Mouse (Mus musculus) thymus, postnatal 0 days (tissue): ENCODE measurements around the gene Pdrg1. TPM values are rescaled to one million over a fixed set of nuclear protein-coding genes. Genes with fewer than 3 reads are reported as not detected.
A peak's percentile ranks its signal among the peaks of the same experiment; 100 is the strongest.

Source experiments
- DNase-seq: peaks from one replicate; pipeline ENCODE4 v3.0.0-alpha.2; 2015; ENCODE audit warnings: low spot score
- polyA plus RNA-seq: library from polyadenylated mRNA; unstranded; fragments of >200 nt; fragmentation: Nextera tagmentation; extraction: Ambion mirVana; gene quantifications from 2 replicates; pipeline ENCODE4 v1.2.1, GENCODE M21; 2015

Pdrg1 gene
- polyA plus RNA-seq, 1 experiment from 2014 or later = 168 TPM

DNA sequence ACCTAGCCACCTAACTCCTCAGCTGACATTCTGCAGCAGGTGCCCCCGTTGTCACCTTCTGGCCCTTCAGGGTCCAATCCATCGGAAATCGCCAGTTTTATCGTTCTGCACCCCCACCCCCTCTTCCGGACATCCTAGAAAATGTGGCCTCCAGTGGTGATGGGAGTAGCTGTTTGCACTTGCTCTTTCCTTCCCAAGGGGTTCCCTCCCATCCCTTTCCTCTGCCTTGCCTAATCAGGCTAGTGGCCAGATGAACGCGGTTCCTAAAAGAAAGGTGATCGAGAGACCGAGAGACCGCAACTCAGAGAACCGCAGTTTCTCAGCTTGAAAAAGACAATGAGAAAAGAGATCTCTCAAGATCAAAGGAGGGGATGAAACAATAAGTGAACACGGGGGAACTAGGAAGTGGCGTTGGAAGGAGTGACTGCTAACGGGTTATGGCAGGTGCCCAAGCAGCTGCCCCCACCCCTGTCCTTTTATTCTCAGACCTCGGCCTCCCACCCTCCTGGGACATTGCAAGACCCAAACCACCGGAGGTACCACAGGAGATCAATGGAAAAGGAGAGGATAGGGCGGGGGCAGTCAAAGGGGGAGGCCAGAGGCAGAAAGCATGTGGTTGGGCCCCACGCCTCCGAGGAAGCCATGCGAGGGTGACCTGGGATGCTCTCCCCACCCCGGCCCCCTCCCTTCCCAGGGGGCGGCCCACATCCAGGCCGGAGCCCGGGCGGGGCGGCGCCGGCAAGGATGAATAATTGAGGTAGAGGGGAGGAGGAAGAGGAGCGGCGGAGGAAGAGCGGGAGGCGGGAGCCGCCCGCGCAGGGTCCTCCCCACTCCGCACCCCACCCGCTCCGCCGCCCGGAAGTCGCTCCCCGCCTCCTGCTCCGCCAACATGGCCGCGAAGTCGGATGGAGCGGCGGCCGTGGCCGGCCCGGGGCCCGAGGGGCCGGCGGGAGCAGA lies 16.2 kb upstream of the Pdrg1 start, which contains the start of gene Xkr7:
Gene Xkr7 (plus strand): TSS at position 727 of the 957 bp plus-strand sequence.
- peak; percentile 9 for DNase-seq

DNA sequence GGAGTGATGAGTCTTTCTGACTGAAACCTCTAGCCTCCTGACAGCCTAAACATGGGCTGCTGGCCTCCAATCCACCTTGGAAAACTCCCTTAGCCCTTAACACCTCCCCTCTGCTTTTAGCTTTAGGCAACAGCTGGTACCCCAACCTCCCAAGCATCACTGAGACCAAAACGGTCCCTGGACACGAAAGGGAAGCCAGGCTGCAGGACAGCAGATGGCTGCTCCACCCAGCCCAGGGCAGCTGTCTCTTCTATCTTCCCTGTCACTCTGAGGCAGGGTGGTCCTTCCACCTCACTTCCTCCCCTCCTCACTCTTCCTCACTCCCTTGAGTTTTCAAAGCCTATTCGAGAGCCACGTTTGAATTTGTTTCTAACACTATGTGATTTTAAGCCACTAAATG lies 15.2 kb upstream of the Pdrg1 start:
- no peak for DNase-seq

DNA sequence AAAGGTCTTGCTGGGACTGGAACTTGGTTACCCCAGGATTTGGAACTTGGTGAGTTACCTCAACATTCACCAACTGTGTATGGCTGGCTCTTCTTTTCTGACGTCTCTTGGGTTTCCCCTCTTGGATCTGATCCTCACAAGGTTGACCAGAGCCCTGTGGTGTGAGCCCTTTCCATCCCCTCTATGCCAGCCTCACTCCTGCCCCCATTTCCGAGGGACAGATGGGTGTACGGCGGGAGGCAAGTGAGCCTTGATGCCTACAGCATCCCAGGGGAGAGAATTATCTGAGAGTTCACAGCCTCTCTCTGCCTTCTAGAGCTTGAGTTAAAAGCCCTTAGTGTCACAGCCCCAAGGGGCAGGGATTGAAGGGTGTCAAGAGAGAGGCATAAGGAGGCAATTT lies 12.3 kb upstream of the Pdrg1 start:
- no peak for DNase-seq

DNA sequence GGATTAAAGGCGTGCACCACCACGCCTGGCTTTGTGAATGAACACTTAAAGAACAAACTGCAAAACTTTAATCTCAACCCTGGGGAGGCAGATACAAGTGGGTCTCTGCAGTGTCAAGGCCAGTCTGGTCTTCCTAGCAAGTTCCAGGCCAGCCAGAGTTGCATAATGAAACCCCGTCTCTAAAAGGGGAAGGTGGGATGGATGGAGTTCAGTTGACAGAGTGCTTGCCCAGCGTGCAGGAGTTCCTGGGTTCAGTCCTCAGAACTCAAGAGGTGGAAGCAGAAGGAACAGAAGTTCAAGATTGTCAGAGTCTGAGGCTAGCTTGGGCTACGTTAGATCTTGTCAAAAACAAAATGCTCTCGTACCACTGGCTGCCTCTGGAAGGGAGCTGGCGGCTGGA lies 10.8 kb upstream of the Pdrg1 start:
- DNase-seq = no peak

DNA sequence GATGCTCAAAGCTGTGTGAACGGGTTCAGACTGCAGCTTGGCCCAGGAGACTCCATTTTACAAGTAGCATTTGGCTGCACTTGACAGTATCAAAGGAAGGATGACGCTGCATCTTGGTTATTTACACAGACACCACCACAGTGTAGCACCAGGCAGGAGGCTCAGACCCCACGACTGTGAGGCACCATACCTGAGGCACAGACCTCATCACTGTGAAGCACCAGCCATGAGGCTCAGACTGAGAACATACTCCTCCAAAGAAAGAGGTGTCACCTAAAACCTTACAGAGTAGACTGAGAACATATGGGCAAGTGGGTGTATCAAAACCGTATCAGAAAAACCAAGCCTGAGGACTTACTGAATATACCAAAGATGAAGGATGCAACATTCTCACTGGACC lies 7.6 kb upstream of the Pdrg1 start:
- no peak for DNase-seq

DNA sequence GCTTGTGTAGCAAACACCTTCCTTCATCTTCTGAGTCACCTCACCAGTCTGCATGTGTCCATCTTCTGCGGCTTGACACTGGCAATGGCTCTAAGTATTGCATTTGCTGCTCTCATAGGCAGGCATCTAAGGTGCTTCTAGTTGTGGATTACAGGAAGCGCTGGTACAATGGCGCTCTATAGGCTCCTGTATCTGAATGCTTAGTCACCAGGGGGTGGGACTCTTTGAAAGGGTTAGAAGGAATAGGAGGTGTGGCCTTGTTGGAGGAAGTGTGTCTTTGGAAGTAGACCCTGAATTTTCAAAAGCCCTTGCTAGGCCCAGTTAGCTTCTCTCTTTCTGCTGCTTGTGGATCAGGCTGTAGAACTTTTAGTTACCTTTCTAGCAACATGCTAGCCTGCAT lies 5.9 kb upstream of the Pdrg1 start:
- DNase-seq = no peak

DNA sequence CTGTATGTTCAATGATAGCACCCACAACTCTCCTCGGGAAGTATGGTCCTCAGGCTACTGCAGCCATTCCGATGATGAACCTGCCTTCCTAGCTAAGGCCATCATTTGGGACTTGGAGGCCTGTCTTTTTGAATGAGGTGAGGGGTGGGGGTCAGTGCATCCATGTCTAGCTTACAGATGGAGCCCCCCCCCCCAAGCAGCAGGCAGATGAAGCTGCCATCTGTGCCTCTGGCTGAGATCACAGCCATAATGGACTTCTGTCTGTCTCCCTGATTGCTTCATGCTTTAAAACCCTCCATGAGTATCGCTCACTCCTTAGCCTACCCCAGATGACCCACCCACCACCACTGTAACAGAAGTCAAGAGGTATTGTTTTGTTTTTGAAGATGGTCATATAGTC lies 4.1 kb upstream of the Pdrg1 start:
- no peak for DNase-seq

DNA sequence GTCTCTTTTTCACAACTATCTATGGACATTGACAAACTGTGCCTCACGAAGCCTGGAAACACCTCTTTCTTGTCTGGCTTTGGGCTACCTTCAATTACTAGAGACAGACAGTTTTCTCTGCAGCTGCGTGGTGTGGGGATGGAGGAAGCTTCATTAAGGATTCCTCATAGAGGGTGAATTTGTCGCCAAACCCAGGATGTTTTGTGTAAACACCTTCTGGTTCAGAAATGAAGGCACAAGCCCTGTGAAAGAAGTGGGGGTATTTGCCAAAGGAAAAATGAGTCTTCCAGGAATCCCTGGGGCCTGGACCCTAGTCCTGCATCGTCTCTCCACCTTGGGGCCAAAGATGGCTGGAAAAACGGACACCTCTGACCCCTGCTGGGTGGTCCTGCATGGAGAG lies 1.6 kb upstream of the Pdrg1 start:
- no peak for DNase-seq

DNA sequence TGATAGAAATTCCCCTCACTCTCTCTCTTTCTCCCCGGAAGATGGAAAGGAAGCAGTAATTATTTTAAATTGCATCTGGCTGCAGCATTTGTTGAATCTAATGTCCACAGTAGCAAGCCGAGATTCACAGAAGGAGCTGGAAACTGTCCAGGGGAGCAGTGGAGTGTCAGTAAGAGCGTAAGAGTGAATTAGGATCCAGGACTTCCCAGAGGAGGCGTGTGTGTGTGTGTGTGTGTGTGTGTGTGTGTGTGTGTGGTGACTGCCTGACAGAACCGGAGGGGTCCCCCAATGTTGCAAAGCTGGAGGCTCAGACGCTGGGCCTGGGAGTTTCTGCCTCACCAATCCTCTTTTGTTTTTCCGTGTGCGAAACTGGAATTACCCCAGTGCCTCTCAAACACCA lies 577 bp upstream of the Pdrg1 start:
- no peak for DNase-seq

DNA sequence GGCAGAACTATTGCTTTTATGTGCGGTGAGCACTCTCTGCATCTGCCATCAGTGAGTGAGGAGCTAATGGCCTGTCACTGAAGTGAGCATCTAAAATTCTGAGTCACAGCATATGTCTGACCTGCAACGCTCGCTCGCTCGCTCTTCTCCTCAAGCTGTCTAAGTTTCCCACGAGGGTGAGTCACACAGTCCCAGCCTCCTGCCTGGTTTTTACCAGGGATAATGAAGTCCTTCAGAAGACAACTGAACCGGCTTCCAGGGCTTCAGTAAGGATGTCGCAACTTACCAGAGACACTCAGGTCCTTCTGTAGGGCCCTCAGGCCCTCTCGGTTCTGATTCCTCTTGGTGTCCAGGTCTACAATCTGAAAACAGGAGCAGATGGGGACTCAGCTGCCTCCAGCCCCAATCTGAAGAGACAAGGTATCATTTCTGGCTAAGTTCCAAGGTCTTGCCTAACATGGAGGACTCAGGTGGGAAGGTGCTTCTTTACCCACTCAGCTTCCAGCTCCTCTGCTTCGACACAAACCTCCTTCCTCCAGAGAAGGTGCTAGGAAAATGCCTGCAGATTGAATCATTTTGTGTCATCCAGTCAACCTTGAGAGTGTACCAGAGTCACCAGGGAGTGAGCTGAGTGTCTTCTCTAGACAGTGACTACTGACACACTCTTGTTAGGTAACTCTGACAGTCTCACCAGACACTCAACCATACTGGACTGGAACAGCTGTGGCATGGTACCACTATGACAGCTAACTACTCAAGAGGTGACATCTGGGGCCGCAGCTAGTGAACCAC lies 1.3 kb downstream of the Pdrg1 start:
- DNase-seq = no peak

DNA sequence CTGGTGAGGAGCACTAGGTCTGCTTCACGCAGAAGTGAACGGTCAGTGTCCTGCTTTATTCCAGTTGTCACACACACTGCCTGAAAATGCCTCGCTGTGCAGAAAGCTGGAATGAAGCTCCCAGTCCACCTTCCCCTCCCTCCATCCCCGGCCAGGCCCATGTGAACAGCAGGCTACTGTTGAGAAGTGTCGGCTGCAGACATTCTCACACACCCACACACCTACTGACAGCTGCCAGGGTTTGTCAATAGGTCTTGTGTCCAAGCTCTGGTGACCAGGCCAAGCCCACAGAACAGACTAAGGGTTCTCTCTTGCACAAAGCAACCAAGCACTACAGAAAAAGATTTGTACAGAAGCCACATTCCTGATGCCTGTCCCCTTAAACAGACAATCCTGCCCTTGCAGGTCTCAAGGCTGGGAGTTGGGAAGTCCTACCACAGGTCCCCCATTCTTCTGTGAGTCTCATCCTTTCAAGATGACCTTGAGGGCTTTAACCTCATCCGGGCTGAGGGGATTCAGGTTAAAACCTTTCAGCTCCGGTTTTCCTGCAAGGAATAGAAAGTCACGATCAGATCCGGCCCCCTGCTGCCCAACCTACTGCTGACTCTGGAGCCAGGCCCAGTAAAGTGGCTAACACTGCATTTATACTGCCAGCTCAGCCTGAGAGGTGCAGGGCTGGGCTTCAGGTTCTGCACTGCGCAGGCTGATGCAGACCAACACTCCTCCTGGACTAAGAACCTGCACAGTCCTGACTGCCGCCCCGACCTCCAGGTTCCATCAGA lies 5.8 kb downstream of the Pdrg1 start:
- DNase-seq = no peak

DNA sequence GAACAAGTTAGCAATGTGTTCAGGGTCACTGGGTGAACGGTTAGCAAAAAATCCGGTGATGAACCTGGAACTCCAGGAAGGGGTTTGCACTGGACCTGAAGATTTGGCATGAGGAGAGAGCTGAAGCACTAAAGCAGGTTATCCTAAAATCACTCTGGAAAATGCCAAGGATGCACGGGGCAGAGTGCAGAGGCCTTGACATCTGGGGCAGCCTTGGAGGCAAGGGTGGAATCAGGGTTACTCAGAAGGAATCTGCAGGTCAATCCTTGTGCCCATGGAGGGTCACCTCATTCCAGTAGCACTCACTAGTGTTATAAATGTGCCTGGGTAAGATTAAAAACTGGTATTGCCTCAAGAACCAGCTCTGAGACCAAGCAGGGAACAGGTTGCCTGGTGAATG lies 9.2 kb downstream of the Pdrg1 start:
- DNase-seq = no peak

DNA sequence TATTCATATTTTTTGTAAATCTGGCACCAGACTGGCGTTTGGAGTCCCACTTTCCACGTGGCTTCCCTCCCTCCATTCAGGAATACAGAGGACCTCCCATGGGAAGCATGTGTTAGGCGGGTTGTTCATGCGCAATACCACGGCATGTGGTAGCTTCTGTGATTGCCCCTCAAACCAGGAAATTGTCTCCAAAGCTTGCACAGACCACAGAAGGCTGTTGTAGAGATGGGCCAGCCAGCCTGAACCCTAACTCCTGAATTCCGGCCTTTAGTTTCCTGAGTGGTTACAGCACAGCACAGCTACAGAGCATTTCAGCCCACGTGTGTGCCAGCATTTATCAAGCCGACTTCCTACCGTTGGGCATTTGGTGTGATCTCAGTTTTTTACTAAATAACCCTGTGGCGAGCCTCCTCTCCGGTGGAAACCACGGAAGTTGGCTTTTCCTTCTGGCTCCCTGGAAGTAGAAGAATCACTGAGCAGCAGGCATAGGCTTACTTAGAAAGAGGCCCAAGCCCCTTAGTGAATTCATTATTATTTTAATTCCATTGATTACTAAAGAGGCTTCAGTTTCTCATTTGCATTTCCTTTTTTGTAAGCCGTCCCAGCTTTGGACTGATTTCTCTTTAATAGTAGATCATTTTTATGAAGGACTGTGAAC lies 11.4 kb downstream of the Pdrg1 start:
- DNase-seq = peak; percentile 18

DNA sequence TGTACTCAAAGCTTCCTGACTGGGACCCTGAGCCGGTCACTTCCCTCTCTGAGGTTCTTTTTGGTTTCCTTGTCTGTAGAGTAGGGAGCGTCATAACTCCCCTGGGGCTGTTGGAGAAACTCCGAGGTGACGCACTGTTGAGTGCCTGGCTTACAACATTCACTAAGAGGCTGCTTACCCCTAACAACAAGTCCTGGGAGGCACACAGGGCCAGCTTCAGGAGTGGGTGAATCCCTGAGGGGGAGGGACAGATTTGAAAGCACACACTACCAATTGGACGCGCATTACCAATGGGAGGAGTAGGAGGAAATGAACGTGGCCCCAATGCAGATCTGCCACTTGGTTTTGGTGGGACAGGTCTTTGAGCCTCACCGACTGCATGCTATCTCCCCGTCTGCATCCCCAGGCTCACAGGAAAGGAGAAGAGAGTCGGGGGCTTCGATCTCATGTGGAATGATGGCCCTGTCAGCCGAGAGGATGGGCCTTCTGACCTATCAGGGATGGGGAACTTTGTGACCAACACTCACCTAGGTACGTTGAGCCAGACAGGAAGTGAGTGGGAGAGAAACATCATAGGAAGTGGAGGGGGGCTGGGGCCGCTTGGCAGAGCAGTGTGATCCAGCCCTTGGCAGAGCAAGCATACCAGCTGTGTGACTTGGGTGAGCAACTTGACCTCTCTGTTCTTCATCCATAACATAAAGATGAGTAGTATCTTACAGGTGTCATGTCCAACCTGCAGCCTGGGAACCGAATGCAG lies 12.6 kb downstream of the Pdrg1 start:
- DNase-seq = peak; percentile 46

DNA sequence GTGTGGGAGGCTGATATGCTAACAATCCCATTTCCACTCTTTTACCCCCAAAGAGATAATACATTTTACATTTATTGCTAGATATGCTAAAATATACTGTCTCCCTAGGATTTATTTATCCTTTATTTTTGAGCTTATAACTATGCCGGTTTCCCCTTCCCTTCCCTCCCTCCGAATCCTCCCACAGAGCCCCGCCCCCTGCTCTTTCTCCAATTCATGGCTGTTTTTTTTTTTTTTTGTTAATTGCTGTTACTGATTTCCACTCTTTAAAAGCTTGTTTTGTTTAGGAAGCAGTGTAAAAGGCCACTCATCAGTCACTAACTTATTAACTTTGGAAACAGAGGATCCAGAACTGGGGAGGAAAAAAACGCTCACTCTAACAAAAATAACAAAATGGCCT lies 18.2 kb downstream of the Pdrg1 start:
- no peak for DNase-seq

DNA sequence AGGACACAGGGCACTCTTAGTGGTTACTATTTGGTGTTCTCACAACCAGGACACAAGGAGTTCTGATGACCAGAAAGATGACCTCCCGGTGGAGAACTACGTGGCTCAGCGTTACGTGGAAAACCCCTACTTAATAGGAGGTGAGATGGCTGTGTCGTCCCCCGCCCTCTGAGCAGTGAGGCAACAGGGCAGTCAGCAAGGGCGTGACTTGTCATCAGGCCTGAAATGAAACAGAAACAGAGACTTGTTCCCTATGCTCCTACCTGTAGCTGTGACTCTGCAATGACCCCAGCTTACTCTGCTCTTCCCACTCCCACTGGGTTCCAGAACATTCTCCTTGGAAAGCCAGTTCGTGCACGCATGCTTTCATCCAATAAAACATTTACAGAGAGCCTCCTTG lies 23.7 kb downstream of the Pdrg1 start:
- DNase-seq = no peak

DNA sequence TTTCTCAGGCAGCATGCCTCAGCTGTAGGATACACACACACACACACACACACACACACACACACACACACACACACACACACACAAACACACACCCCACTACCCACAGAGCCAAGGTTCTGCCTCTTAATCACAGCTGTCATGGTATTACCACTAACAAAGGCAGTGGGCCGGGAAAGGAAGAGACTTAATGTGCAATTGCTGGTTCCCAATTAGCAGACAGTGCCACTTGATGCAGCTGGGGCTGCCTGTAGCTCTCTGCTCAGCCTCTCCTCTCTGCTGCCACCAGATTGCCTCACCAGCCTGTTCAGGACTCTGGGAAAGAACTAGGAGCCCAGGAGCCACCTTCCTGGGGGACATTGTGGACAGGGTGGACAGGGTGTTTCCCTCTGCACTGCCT lies 29.6 kb downstream of the Pdrg1 start:
- DNase-seq = no peak

DNA sequence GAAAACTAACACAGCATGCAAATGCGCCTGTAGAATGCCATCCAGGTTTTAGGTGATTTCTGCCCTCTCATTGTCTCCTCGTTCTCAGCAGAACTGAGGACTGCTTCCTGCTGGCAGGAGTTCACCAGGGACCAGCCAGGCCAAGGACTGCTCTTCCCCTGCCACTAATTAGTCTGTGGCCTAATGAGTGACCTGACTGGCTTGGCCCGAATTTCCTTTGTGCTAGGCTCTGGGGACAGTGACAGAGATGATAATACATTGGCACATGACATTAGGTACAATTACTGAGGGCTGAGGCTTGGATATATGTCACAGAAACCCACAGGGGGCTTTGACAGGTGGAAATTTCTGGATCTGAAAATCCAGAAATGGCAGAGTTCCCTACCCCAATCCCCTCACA lies 38.2 kb downstream of the Pdrg1 start:
- no peak for DNase-seq

DNA sequence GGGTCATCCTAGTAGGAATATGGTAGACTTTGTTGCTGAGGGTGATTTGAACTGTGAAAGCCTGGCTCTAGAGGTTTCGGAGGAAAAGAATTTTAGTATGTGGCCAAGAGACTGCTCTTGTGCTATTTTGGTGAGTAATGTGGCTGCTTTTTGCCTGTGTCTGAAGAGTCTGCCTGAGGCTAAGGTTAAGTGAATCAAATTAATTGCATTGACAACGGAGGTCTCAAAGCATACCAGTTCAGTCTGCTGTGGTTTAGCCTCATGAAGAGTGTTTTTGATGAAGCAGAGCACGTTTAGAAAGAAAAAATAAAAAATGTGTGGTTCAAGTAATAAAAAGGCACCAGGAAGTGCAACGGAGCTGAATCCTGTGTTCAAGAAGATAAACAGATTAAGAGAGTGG lies 49.7 kb downstream of the Pdrg1 start:
- no peak for DNase-seq

DNA sequence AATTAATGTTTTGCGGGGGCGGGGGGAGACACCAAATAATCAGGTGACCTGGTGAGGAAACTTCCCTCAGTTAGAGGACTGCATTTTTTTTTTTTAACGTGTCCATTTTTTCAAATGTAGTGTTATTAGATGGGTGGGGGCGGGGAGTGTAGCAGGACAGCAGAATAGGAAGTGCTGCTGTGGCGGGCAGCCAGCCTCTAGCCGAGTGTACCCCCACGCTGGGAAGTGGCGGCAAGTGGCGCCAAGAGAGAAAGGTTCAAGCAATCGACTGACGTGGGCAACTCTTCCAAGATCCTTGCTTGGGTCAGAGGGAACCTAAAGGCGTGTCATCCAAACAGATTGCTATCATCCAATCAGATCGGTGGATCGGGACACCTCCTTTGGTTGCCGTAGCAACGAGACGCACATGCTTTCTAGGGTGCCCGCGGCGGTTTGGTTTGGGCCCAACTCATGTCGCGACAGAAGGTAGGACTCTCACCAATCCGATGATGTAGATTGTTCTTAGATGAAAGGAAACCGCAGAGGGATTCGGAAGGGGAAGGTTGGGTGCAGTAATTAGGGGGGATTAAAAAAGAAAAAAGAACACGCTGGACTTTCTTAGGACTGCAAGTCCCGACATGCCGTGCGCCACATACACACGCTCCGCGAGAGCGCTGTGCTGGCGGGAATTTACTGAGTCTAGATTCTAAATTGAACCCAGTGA lies 53.0 kb downstream of the Pdrg1 start, which contains the start of gene Ttll9:
Gene Ttll9 (plus strand): TSS at position 395 of the 703 bp plus-strand sequence.
- peak; percentile 57 for DNase-seq
